Mouse (Mus musculus): ENCODE measurements at regions not wholly inside any gene's neighbourhood (a gene's known extent, or its start where the extent isn't known, plus 50 kb on each side); places are given as distances from the start of the nearest gene placed in this dataset.

DNA sequence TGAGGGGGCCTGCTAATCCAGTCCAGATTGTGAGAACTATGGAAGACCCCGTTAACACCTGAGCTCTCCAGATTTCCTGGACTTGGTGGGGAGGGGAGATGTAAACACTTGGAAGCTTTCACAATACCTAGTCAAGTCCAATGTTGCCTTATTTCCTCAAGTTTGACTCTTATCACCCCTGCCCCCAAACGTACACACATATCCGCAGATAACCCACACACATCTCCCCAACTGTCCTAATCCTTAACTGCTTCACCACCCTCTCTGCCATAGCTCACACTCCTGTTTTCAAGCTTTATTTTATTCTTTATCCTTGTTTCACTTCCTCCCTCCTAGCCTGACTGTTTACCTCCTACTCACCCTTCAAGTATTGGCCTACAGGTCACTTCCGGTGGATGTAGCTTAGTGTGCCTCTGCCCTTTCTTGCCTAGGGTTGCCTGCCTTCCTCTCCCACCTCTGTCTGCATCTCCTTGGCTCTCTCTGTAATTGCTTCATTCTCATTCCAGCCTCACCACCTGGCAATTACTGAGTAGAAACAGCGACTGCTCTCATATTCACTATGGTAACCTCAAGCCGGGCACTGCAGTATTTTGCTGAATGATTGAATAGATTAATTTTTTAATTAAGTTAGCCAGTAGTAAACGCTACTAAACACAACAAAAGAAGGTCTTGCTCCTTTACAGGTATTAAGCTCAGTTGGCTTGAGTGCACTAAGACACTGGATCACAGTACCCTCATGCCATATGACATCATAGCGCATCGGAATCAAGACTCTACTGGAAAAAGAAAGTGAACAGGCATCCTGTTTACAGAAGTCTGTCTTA, 125.3 kb upstream of the Cpeb2 start:
- H3K27ac ChIP-seq (ENCODE audit: low read depth) = no peak overlapping the region
- no peak overlapping the region for H3K4me3 ChIP-seq (ENCODE audit: low read depth, low read length)
- TF ChIP-seq EP300 (IDR thresholded peaks at IDR 0.05; ENCODE audit: low read depth) (no peak), CTCF (IDR thresholded peaks at IDR 0.05; ENCODE audit: low read depth) (no peak)
- H3K4me2 ChIP-seq (ENCODE audit: low read depth, low read length) = no peak overlapping the region
- no peak overlapping the region for H3K9ac ChIP-seq (replicated peaks)
- no peak for ATAC-seq
- no peaks in the 10 kb centered on the region for H3K27me3 ChIP-seq (ENCODE audit: insufficient read depth, low read length)
- H3K36me3 ChIP-seq (replicated peaks; ENCODE audit: insufficient read depth, low read length) = no peaks in the 10 kb centered on the region
- no peaks in the 10 kb centered on the region for H3K4me1 ChIP-seq (ENCODE audit: insufficient read depth)
- no peak for DNase-seq
- WGBS (ENCODE audit: insufficient replicate concordance) = 67% methylated on average over 9 of the region's 9 CpGs
- H3K9me3 ChIP-seq (ENCODE audit: low read length) = no peaks in the 10 kb centered on the region

DNA sequence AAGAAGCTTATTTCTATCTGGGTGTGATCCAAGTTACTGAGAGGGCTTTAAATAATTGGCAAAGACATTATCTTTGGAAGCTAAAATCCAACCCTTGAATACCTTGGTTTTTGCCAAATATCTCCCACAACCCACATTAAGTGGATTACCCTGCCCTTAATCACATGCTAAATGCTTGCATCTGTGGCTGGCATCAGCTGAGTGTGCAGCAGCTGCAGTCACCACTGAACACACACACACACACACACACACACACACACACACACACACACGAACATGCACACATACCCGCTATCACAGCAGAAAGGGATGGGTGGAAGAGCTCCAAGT, 124.7 kb upstream of the Cpeb2 start:
- no peaks in the 10 kb centered on the region for H3K4me1 ChIP-seq (ENCODE audit: insufficient read depth)
- no peak for TF ChIP-seq EP300 (IDR thresholded peaks at IDR 0.05; ENCODE audit: low read depth)
- no peak for TF ChIP-seq CTCF (IDR thresholded peaks at IDR 0.05; ENCODE audit: low read depth)
- H3K4me2 ChIP-seq (ENCODE audit: low read depth, low read length) = no peak overlapping the region
- H3K9ac ChIP-seq (replicated peaks) = no peak overlapping the region
- 79% methylated on average over 2 of the region's 2 CpGs for WGBS (ENCODE audit: insufficient replicate concordance)
- no peaks in the 10 kb centered on the region for H3K36me3 ChIP-seq (replicated peaks; ENCODE audit: insufficient read depth, low read length)
- ATAC-seq = no peak
- no peak overlapping the region for H3K4me3 ChIP-seq (ENCODE audit: low read depth, low read length)
- H3K27ac ChIP-seq (ENCODE audit: low read depth) = no peak overlapping the region
- no peaks in the 10 kb centered on the region for H3K27me3 ChIP-seq (ENCODE audit: insufficient read depth, low read length)
- DNase-seq = no peak
- no peaks in the 10 kb centered on the region for H3K9me3 ChIP-seq (ENCODE audit: low read length)

DNA sequence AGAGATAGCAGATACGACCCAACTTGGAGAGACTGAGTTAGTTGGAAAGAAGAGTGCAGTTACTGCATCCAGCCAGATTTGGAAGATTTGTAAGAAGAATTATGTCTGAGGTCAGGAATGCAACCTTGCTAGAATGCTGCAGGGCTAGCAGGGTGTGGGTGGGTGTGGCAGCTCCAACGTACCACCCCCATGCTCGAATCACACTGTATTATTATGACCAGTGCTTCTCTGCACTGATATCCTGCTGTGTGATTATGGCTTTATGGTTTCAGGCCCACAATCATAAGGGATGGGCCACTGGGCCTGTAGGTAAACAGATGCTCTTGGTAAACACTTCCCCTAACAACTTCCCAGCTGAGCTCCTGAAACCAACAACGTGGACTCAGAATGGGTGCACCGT, 122.8 kb upstream of the Cpeb2 start:
- H3K9me3 ChIP-seq (ENCODE audit: low read length) = no peaks in the 10 kb centered on the region
- no peak overlapping the region for H3K4me2 ChIP-seq (ENCODE audit: low read depth, low read length)
- no peak overlapping the region for H3K27ac ChIP-seq (ENCODE audit: low read depth)
- no peak overlapping the region for H3K4me3 ChIP-seq (ENCODE audit: low read depth, low read length)
- 74% methylated on average over 5 of the region's 5 CpGs for WGBS (ENCODE audit: insufficient replicate concordance)
- no peak for ATAC-seq
- no peaks in the 10 kb centered on the region for H3K27me3 ChIP-seq (ENCODE audit: insufficient read depth, low read length)
- TF ChIP-seq EP300 (IDR thresholded peaks at IDR 0.05; ENCODE audit: low read depth) (no peak), CTCF (IDR thresholded peaks at IDR 0.05; ENCODE audit: low read depth) (no peak)
- no peaks in the 10 kb centered on the region for H3K36me3 ChIP-seq (replicated peaks; ENCODE audit: insufficient read depth, low read length)
- no peak overlapping the region for H3K9ac ChIP-seq (replicated peaks)
- no peaks in the 10 kb centered on the region for H3K4me1 ChIP-seq (ENCODE audit: insufficient read depth)
- DNase-seq = no peak

DNA sequence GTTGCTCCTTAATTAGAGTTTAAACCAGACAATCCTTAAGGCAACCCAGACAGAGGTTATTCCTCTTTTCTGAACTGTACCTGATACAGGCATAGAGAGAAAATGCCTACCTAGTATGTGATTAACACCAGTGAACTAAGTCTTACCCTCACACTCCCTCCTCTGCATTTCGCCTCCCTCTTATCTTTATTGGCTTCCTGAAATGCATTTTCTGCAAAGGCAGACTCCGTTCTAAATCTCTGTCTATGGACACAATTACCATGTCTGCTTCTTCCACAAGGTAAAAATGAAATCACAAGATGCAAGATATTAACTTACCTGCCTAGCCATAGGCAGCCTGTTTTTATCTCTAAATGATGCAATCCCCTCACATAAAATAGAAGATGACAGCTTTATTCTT, 121.2 kb upstream of the Cpeb2 start:
- ATAC-seq = no peak
- WGBS (ENCODE audit: insufficient replicate concordance) = 40% methylated on average over 2 of the region's 2 CpGs
- H3K4me2 ChIP-seq (ENCODE audit: low read depth, low read length) = no peak overlapping the region
- no peak overlapping the region for H3K9ac ChIP-seq (replicated peaks)
- no peak for DNase-seq
- H3K4me1 ChIP-seq (ENCODE audit: insufficient read depth) = no peaks in the 10 kb centered on the region
- TF ChIP-seq CTCF (IDR thresholded peaks at IDR 0.05; ENCODE audit: low read depth) (no peak), EP300 (IDR thresholded peaks at IDR 0.05; ENCODE audit: low read depth) (no peak)
- no peak overlapping the region for H3K27ac ChIP-seq (ENCODE audit: low read depth)
- no peaks in the 10 kb centered on the region for H3K27me3 ChIP-seq (ENCODE audit: insufficient read depth, low read length)
- H3K36me3 ChIP-seq (replicated peaks; ENCODE audit: insufficient read depth, low read length) = no peaks in the 10 kb centered on the region
- H3K9me3 ChIP-seq (ENCODE audit: low read length) = no peaks in the 10 kb centered on the region
- H3K4me3 ChIP-seq (ENCODE audit: low read depth, low read length) = no peak overlapping the region

DNA sequence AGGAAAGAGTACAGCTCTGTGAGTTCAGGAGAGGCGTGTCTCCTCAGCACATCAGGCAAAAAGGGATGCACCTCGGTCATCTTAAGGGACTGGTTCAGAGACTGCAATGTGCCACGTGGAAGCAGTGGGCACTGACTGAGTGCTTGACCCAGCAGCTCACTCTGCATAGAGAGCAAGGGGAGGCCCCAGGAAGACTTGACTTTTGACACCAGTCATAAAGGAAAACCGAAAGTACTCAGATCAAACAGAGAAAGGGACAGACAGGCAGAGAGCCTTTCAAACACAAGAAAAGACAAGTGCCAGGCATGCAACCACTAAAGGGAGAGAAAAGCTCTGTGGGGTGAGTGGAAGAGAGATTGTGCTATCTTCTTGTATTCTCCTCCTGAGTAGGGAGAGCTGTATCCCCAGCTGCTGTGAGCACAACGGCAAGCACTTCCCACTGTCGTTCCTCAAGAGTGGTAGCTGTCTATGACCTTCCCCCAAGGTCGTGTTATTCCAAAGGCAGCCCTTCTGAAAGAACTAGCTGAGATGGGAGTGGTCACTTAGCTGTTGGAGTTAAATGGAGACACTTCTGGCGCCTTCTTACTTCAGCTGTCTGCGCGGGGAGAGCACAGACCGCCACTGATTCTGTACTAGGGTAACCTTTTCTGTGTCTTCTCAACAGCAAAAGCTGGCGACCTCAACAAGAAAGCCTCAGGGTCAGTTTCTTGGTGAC, 119.4 kb upstream of the Cpeb2 start:
- no peaks in the 10 kb centered on the region for H3K27me3 ChIP-seq (ENCODE audit: insufficient read depth, low read length)
- H3K9me3 ChIP-seq (ENCODE audit: low read length) = no peaks in the 10 kb centered on the region
- no peak overlapping the region for H3K27ac ChIP-seq (ENCODE audit: low read depth)
- WGBS (ENCODE audit: insufficient replicate concordance) = 69% methylated on average over 12 of the region's 12 CpGs
- DNase-seq (no peak), ATAC-seq (no peak)
- no peak overlapping the region for H3K4me2 ChIP-seq (ENCODE audit: low read depth, low read length)
- no peak overlapping the region for H3K4me3 ChIP-seq (ENCODE audit: low read depth, low read length)
- no peaks in the 10 kb centered on the region for H3K36me3 ChIP-seq (replicated peaks; ENCODE audit: insufficient read depth, low read length)
- no peak overlapping the region for H3K9ac ChIP-seq (replicated peaks)
- TF ChIP-seq EP300 (IDR thresholded peaks at IDR 0.05; ENCODE audit: low read depth) (no peak), CTCF (IDR thresholded peaks at IDR 0.05; ENCODE audit: low read depth) (no peak)
- no peaks in the 10 kb centered on the region for H3K4me1 ChIP-seq (ENCODE audit: insufficient read depth)

DNA sequence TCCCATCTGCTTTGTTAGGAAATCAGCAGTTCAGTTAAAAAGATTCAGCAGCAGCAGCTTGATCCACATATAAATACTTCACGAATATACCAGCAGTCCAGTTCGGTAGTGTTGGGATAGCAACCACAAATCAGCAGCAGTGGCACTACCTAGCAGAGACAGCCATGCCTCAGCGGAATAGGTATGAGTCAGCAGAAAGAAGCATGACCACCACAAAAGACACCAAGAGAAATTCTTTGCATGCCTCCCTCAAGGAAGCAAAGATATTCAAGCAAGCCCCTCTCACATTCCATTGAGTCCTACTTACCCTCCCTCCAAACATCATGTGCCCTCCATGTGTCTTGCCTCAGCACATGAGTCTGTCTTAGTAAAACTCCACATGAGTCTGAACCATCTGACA, 117.5 kb upstream of the Cpeb2 start:
- TF ChIP-seq CTCF (IDR thresholded peaks at IDR 0.05; ENCODE audit: low read depth) = no peak
- no peak for TF ChIP-seq EP300 (IDR thresholded peaks at IDR 0.05; ENCODE audit: low read depth)
- DNase-seq (no peak), ATAC-seq (no peak)
- no peaks in the 10 kb centered on the region for H3K4me1 ChIP-seq (ENCODE audit: insufficient read depth)
- H3K4me2 ChIP-seq (ENCODE audit: low read depth, low read length) = no peak overlapping the region
- H3K4me3 ChIP-seq (ENCODE audit: low read depth, low read length) = no peak overlapping the region
- no peak overlapping the region for H3K9ac ChIP-seq (replicated peaks)
- H3K9me3 ChIP-seq (ENCODE audit: low read length) = no peaks in the 10 kb centered on the region
- H3K27me3 ChIP-seq (ENCODE audit: insufficient read depth, low read length) = no peaks in the 10 kb centered on the region
- 76% methylated on average over 3 of the region's 3 CpGs for WGBS (ENCODE audit: insufficient replicate concordance)
- no peaks in the 10 kb centered on the region for H3K36me3 ChIP-seq (replicated peaks; ENCODE audit: insufficient read depth, low read length)
- no peak overlapping the region for H3K27ac ChIP-seq (ENCODE audit: low read depth)
